Mouse (Mus musculus) intestine, embryonic 16.5 days (tissue): ENCODE results near the gene Ache. TPM values are rescaled to one million over a fixed set of nuclear protein-coding genes. Genes with fewer than 3 reads are reported as not detected.
A peak's percentile ranks its signal among the peaks of the same experiment; 100 is the strongest.

Experiments
- ATAC-seq: fragments of 200-750 bp; cut with Nextera tagmentation; 2 replicates; pipeline ENCODE4 v1.8.0; 2017; ENCODE audit warnings: moderate TSS enrichment, moderate library complexity
- H3K27ac ChIP-seq: fragments of 300-500 bp; sonication (generic); 2 replicates; pipeline ENCODE4 v1.5.1; 2014; ENCODE audit warnings: mild to moderate bottlenecking, low read length
- H3K27me3 ChIP-seq: fragments of 300-500 bp; sonication (generic); replicated peaks from 2 replicates; pipeline ENCODE4 v1.6.1; 2014; ENCODE audit warnings: low read length, control low read depth, mixed read lengths; ENCODE audit not compliant: control insufficient read depth, insufficient read depth
- H3K36me3 ChIP-seq: fragments of 300-500 bp; sonication (generic); 2 replicates; pipeline ENCODE4 v1.6.1; 2014; ENCODE audit warnings: low read length, control low read depth; ENCODE audit not compliant: control insufficient read depth, insufficient read depth
- H3K4me1 ChIP-seq: fragments of 300-500 bp; sonication (generic); 2 replicates; pipeline ENCODE4 v1.6.1; 2014; ENCODE audit warnings: low read length, control low read depth, mixed read lengths; ENCODE audit not compliant: control insufficient read depth, insufficient read depth
- H3K4me2 ChIP-seq: fragments of 300-500 bp; sonication (generic); 2 replicates; pipeline ENCODE4 v1.6.1; 2014; ENCODE audit warnings: low read depth, low read length, control low read depth
- H3K4me3 ChIP-seq: fragments of 300-500 bp; sonication (generic); 2 replicates; pipeline ENCODE4 v1.5.1; 2014; ENCODE audit warnings: mild to moderate bottlenecking, low read length
- H3K9ac ChIP-seq: fragments of 300-500 bp; sonication (generic); 2 replicates; pipeline ENCODE4 v1.6.1; 2014; ENCODE audit warnings: low read depth, low read length
- H3K9me3 ChIP-seq: fragments of 300-500 bp; sonication (generic); 2 replicates; pipeline ENCODE4 v1.6.1; 2016; ENCODE audit warnings: low read length, control low read depth; ENCODE audit not compliant: control insufficient read depth
- WGBS: fragments of 180-500 bp; shearing (Covaris S2); extraction: QIAGEN DNeasy Blood & Tissue Kit; methylation state at CpG from one replicate; pipeline ENCODE4 v1.1.7; 2014; 5-methylcytosine and 5-hydroxymethylcytosine counted together
- polyA plus RNA-seq: library from polyadenylated mRNA; unstranded; fragments of >200 nt; fragmentation: Nextera tagmentation; extraction: Ambion mirVana; gene quantifications from 2 replicates; pipeline ENCODE4 v1.2.1, GENCODE M21; 2015

The Ache gene
- polyA plus RNA-seq, 1 experiment from 2014 or later, result 9.0 TPM

- H3K4me2 ChIP-seq, result peak overlapping the region; percentile 99
- H3K4me3 ChIP-seq, result peak overlapping the region; percentile 69
- peak; percentile 53 for ATAC-seq
- H3K36me3 ChIP-seq, result peaks cover 33% of the 10 kb centered on the region
- peak overlapping the region; percentile 84 for H3K27ac ChIP-seq
- H3K27me3 ChIP-seq, result peaks cover 3% of the 10 kb centered on the region
- peak overlapping the region; percentile 76 for H3K9ac ChIP-seq
- no peaks in the 10 kb centered on the region for H3K9me3 ChIP-seq
- 11% methylated on average over 18 of the region's 18 CpGs for WGBS
- peaks cover 25% of the 10 kb centered on the region for H3K4me1 ChIP-seq
Observed at GRCm38 (mm10) chr5:137294744-137295093, 7.4 kb downstream of the Ache start.

GRCm38 (mm10) chr5:137295296-137295695 lies 8.0 kb downstream of the Ache start:
- peak overlapping the region; percentile 69 for H3K4me3 ChIP-seq
- peak overlapping the region; percentile 76 for H3K9ac ChIP-seq
- peaks cover 37% of the 10 kb centered on the region for H3K36me3 ChIP-seq
- H3K9me3 ChIP-seq, result no peaks in the 10 kb centered on the region
- 76% methylated on average over 9 of the region's 9 CpGs for WGBS
- no peak for ATAC-seq
- peaks cover 3% of the 10 kb centered on the region for H3K27me3 ChIP-seq
- peak overlapping the region; percentile 84 for H3K27ac ChIP-seq
- peaks cover 21% of the 10 kb centered on the region for H3K4me1 ChIP-seq
- H3K4me2 ChIP-seq, result peak overlapping the region; percentile 99

GRCm38 (mm10) chr5:137295712-137296111 lies 8.4 kb downstream of the Ache start:
- WGBS, result 91% methylated on average over 15 of the region's 15 CpGs
- no peak overlapping the region for H3K4me2 ChIP-seq

GRCm38 (mm10) chr5:137297126-137297525 lies 9.8 kb downstream of the Ache start:
- Histone ChIP-seq H3K36me3 (peaks cover 40% of the 10 kb centered on the region), H3K4me2 (no peak overlapping the region), H3K27ac (no peak overlapping the region), H3K4me3 (no peak overlapping the region), H3K9ac (no peak overlapping the region), H3K27me3 (no peaks in the 10 kb centered on the region), H3K4me1 (peaks cover 16% of the 10 kb centered on the region), H3K9me3 (no peaks in the 10 kb centered on the region)
- 90% methylated on average over 14 of the region's 14 CpGs for WGBS
- ATAC-seq, result no peak

More at GRCm38 (mm10) chr5:137295712-137296111, 8.4 kb downstream of the Ache start:
- Histone ChIP-seq H3K9ac (no peak overlapping the region), H3K4me1 (peaks cover 19% of the 10 kb centered on the region), H3K27ac (no peak overlapping the region), H3K27me3 (peaks cover 3% of the 10 kb centered on the region), H3K4me3 (no peak overlapping the region), H3K9me3 (no peaks in the 10 kb centered on the region), H3K36me3 (peaks cover 40% of the 10 kb centered on the region)
- no peak for ATAC-seq

- peaks cover 48% of the 10 kb centered on the region for H3K36me3 ChIP-seq
- H3K27ac ChIP-seq, result no peak overlapping the region
- H3K4me1 ChIP-seq, result peaks cover 12% of the 10 kb centered on the region
- H3K9me3 ChIP-seq, result no peaks in the 10 kb centered on the region
- no peak overlapping the region for H3K9ac ChIP-seq
- no peak overlapping the region for H3K4me2 ChIP-seq
- H3K4me3 ChIP-seq, result no peak overlapping the region
- WGBS, result 91% methylated on average over 7 of the region's 7 CpGs
- ATAC-seq, result no peak
- no peaks in the 10 kb centered on the region for H3K27me3 ChIP-seq
Observed at GRCm38 (mm10) chr5:137299240-137299639, 11.9 kb downstream of the Ache start.

GRCm38 (mm10) chr5:137301253-137301652 lies 13.9 kb downstream of the Ache start:
- Histone ChIP-seq H3K36me3 (peaks cover 36% of the 10 kb centered on the region), H3K27me3 (no peaks in the 10 kb centered on the region), H3K27ac (no peak overlapping the region), H3K4me2 (no peak overlapping the region), H3K9ac (no peak overlapping the region), H3K4me3 (no peak overlapping the region), H3K4me1 (peaks cover 18% of the 10 kb centered on the region), H3K9me3 (no peaks in the 10 kb centered on the region)
- no peak for ATAC-seq
- 77% methylated on average over 20 of the region's 21 CpGs for WGBS

GRCm38 (mm10) chr5:137303609-137304008 lies 16.3 kb downstream of the Ache start:
- WGBS, result 71% methylated on average over 4 of the region's 4 CpGs
- Histone ChIP-seq H3K36me3 (peaks cover 21% of the 10 kb centered on the region), H3K4me3 (no peak overlapping the region), H3K27ac (no peak overlapping the region), H3K4me1 (peaks cover 19% of the 10 kb centered on the region), H3K9ac (no peak overlapping the region), H3K27me3 (no peaks in the 10 kb centered on the region), H3K9me3 (0 out of 2 replicates have a peak, but pooled peaks cover 3% of the 10 kb centered on the region), H3K4me2 (no peak overlapping the region)
- ATAC-seq, result no peak

GRCm38 (mm10) chr5:137304165-137304564 lies 16.8 kb downstream of the Ache start:
- Histone ChIP-seq H3K27me3 (no peaks in the 10 kb centered on the region), H3K4me3 (no peak overlapping the region), H3K9ac (no peak overlapping the region), H3K36me3 (peaks cover 23% of the 10 kb centered on the region), H3K27ac (no peak overlapping the region), H3K4me1 (peaks cover 19% of the 10 kb centered on the region), H3K9me3 (0 out of 2 replicates have a peak, but pooled peaks cover 3% of the 10 kb centered on the region), H3K4me2 (no peak overlapping the region)
- ATAC-seq, result no peak
- WGBS, result 64% methylated on average over 3 of the region's 3 CpGs

GRCm38 (mm10) chr5:137304816-137305215 lies 17.5 kb downstream of the Ache start:
- no peaks in the 10 kb centered on the region for H3K27me3 ChIP-seq
- H3K4me1 ChIP-seq, result peaks cover 19% of the 10 kb centered on the region
- H3K9ac ChIP-seq, result no peak overlapping the region
- H3K36me3 ChIP-seq, result peaks cover 29% of the 10 kb centered on the region
- 0 out of 2 replicates have a peak, but pooled peaks cover 3% of the 10 kb centered on the region for H3K9me3 ChIP-seq
- H3K27ac ChIP-seq, result no peak overlapping the region
- peak overlapping the region; percentile 57; the same call in 1 of the 2 replicates for H3K4me2 ChIP-seq
- ATAC-seq, result no peak
- peak overlapping the region; percentile 5; the same call in 1 of the 2 replicates for H3K4me3 ChIP-seq
- 54% methylated on average over 4 of the region's 4 CpGs for WGBS

GRCm38 (mm10) chr5:137305822-137306221 lies 18.5 kb downstream of the Ache start:
- peaks cover 19% of the 10 kb centered on the region for H3K4me1 ChIP-seq
- peaks cover 28% of the 10 kb centered on the region for H3K36me3 ChIP-seq
- 46% methylated on average over 3 of the region's 3 CpGs for WGBS
- peak overlapping the region; percentile 88 for H3K4me3 ChIP-seq
- H3K27ac ChIP-seq, result no peak overlapping the region
- H3K9me3 ChIP-seq, result 0 out of 2 replicates have a peak, but pooled peaks cover 3% of the 10 kb centered on the region
- H3K9ac ChIP-seq, result peak overlapping the region; percentile 50
- H3K27me3 ChIP-seq, result no peaks in the 10 kb centered on the region
- ATAC-seq, result no peak
- peak overlapping the region; percentile 57 for H3K4me2 ChIP-seq
